Mouse (Mus musculus) layer of hippocampus, postnatal 25 days (tissue): Measurements from ENCODE around the gene Arid1b. TPM values are rescaled to one million over a fixed set of nuclear protein-coding genes. Genes with fewer than 3 reads are reported as not detected.

Experiments used
- DNase-seq, 2 experiments: peaks; one replicate each; pipeline ENCODE4 v3.0.0; 2022; ENCODE audit warnings: mixed read lengths in 2 of 2, low spot score in 1 of 2; ENCODE audit errors: extremely low spot score in 1 of 2
- total RNA-seq, 2 experiments: library from RNA; stranded (reverse); gene quantifications; 2 replicates each; pipeline ENCODE4 v1.2.3; 2021

Gene Arid1b
- total RNA-seq, 2 experiments from 2014 or later, result 86.8 to 102 TPM

DNA sequence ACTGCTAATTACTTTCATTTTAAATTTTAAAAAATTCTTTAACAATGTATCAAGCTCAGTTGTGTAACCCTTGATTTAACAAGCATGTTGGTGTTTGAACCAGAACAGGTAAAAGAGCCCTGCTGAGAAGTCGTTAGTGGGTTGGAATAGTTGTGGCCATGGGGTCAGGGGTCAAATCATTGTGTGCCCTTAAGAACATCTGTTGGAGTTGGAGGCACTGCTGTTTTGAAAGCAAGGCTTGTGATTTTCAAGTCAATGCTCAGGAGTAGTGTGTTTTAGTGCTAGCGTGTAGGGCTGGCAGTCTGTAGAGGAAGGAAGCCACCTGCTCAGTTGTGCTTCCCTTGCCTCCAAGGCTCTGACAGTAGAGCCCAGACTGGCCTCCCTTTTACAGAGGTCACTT, 228.7 kb downstream of the Arid1b start:
- DNase-seq, result no peak

DNA sequence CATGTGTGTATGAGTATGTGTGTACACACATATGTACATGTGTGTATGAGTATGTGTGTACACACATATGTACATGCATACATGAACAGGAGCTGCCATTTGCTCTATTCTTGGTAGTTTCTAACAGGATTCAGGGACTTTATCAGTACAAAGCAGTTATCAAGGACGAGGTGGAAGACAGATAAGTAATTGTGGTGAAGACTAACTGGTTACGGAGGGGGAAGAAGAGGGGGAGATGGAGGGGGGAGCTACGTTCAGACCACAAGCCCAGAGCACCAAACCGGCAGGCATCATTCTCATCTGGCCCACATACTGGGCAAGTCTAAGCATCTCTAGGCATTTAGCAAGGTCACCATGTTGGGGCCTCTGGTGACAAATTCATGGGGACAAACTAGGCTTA, 230.8 kb downstream of the Arid1b start:
- no peak for DNase-seq

DNA sequence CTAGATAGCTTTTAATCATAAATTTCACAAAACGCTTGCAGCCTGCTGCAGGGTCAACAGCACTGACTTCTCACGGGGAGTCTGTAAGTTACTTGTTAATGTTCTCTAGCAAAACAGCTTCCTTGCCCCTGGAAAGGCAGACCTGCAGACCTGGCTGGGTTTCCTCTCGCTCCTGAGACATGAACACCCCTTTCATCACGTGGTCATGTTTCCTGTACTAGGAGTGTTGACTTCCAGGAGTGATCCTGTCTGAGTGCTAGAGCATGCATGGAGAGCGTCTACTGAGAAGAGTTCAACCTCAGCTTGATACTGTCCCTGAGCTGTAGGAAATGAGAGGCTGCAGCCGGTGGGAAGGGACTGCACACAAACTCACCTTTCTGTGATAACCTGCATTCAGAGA, 233.0 kb downstream of the Arid1b start:
- no peak for DNase-seq

DNA sequence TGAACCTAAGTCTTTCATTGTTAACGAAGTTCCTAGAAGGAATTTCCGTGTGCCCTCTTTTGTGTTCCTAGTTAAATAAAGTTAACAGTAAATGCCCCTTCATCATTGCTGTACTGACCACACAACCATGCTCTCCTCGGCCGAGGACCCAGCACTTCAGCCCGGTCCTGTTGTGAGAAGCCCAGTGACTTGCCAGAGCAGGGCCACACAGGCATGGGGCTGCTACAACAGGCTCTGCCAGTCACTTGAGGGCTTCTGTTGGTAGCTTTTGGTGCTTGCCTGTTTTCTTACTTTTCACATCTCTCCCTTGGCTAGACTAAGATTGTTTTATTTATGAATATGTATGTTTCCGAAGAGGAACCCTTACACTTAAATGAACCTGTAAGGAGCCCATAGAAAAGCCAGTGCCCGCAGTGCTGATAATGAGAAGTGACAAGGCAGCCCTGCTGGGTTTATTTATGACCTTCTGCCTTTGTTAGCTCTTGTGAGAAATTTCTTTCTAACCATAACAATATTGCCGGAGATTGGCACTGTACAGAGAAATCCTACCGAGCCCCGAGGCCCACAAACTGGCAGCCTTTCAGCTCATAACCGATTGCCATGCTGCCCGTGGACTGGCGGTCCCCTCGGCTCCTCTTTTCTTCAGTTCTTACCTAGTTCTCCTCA, 234.0 kb downstream of the Arid1b start:
- no peak for DNase-seq

DNA sequence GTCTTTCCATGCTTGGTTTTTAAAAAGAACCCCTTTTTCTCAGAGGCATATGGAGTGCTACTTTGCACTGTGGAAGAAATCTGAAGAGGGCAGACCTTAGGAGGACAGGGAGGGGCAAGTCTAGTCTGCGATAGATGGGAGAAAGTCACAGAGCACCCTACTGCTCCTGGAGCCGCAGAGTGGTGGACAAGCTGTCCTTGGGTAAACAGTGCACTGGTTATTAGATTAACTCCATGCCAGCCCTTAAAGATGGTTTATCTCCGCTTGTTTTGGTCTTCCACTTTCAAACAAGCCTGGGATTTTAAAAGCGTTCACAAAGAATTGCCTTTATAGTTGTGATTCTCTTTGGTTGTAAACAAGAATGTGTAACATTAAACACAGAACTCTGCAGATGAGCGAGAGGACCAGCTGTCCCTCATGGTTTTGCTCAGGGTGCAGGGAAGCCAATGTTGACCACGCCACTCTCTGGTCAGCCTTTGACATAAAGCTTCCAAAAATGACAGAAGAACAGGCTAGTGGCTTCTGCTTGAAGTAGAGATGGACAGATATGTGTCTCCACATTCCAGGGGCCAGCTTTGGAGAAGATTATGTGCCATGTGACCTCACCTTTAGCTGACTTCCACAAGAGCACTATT, 234.6 kb downstream of the Arid1b start:
- no peak for DNase-seq

DNA sequence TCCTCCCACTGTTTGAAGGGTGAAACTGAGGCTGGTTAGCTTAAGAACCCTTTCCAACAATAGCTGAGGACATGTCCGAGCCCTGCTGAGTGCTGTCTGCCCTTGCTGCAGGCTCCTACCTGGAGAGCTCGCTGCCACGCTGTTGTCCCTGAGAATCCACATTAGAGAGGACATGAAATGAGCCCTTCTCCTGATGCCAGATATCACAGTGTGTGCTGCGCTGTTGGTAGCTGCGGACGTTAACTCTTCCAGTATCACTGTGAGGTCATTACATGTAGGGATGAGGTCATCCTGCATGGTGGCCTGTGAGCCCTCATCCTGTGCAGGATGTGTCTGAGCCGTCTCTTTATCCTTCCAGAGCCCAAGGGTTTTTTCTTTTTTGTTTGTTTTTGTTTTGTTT, 235.9 kb downstream of the Arid1b start:
- DNase-seq, result no peak

DNA sequence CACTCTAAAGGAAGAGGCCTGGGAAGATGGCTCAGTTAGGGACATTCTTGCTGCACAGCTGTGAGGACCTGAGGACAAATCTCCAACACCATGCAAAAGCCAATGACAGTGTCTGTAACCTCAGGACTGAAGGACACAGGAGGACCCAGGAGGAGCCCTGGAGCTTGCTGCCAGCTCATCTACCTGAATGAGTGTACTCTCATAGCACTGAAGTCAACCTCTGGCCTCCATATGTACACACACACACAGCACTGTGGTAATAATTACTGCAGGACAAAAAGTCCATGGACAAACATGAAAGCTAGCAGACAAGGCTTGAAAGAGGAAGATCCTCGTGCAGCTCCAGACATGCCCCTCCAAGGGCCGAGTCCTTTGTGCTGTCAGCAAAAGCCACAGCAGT, 238.0 kb downstream of the Arid1b start:
- no peak for DNase-seq

DNA sequence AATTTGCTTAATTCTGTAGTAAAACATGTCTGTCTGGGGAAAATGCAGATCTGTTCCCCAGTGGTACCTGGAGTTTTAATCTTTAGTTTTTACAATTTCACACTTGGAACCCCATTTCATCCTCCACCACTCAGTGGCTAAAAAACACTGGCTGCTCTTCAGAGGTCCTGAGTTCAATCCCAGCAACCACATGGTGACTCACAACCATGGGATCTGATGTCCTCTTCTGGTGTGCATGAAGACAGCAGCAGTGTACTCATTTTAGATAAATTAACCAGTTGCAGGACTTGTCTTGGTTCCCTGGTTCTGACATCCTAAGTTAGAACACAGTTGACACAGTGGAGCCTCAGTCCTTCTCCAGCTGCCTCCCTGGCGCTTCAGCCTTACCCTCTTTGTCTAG, 239.9 kb downstream of the Arid1b start:
- no peak for DNase-seq

DNA sequence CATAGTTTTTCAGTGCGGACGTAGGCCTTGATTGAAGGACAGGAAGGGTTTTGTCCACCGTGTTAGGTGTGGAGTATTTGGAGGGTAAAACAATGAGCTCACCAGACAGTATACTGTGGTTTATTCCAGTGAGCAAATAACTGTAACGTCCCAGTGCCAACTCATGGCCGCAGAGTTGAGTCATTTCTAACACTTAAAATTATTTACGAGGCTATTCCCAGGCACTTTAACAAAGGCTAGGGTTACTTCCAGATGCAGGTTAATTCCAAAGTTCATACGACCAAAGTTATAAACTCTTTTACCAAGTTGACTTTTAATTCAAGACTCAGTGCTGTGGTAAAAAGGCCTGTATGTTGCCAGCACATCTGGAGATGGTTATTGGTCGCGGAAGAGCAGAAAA, 240.9 kb downstream of the Arid1b start:
- DNase-seq, result no peak

DNA sequence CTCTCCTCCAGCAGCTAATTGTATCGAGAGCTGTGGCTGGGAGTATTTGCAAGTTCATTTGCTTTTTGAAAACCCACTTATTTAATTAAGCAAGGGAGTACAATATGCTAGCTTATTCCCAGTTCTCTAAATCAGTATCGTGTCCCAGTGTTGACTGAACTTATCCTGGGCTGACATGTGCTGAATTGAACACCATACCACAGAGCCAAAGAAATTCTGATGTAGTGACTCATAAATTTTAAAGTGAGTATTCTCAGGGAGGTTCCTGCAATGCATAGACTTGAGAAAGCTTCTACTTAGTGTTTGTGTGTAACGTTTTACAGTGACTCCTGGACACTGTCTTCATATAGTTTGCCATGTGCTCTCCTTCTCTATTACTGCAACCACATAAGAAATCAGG, 243.6 kb downstream of the Arid1b start:
- DNase-seq, result no peak

DNA sequence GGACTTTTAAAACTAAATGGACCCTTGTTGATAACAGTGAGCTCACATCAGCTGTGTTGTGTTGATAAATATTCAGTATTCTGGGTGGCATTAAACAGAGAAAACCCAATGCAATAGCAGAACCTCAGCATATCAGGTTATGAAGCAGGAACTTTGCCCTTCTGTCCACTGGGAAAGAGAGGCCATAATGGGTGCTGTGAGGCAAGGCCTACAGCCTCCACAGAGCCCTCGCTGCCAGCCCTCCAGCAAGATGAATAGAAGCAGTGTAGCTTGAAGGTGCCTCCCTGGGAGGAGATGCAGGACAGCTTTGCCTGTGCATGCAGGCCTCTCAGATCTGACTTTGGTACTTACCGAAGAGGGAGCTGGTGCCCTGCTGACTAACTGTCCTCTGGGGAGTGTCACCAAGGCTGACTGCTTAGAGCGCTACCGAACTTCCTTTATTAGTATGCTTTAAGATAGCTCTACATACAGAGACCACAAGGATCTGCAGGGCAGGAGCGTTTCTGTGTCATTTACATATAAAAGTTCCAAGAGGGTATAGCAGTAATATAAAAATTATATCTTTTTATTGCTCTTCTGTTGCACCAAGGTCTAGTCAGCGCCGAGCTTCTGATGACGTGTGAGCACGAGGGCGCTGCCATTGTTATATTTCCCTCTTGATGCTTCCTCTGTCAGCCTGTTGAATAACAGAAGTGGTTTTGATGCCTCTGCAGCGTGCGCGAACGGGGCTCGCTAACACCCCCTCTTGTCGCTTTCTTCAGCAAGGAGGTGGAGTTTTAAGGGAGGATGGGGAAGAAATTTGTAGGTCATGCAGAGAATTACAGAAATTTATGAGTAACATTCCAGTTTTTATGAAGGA, 244.5 kb downstream of the Arid1b start:
- no peak for DNase-seq

DNA sequence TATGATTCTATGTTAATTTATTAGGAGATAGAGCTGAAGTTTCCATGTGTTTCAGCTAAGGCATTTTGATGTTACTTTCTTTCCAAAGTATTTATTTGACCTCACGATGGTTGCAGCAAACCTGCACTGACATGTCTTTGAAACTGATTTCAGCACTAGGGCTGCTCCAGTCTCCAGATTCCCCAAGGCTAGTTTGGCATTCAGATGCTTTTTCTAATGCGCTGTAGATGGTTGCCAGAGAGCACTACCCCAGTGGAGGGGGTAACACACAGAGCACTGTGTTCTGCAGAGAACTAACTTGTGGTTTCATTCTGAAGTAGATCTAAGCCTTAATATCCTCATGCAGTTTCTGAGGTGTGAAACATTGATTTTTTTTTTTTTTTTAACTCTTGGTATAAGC, 250.4 kb downstream of the Arid1b start:
- DNase-seq, result no peak

DNA sequence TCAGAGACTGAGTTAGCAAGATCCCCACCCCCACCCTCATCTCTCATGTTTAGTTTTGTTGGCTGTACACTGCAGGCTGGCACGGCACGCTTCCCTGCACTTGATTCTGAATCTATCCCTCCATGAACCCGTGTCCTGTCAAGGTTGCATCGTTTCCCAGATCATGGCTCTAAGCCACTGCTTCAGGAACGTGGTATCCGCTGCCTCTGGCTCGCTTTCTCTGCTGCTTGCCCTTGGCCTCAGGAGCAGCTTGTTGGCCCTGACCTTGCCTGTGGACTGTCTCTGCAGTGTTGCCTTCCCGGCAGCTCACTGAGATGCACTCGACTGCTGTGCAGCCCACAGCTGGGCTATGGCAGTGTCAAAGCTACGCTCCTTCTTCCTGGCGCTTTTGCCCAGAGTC, 252.6 kb downstream of the Arid1b start:
- no peak for DNase-seq

DNA sequence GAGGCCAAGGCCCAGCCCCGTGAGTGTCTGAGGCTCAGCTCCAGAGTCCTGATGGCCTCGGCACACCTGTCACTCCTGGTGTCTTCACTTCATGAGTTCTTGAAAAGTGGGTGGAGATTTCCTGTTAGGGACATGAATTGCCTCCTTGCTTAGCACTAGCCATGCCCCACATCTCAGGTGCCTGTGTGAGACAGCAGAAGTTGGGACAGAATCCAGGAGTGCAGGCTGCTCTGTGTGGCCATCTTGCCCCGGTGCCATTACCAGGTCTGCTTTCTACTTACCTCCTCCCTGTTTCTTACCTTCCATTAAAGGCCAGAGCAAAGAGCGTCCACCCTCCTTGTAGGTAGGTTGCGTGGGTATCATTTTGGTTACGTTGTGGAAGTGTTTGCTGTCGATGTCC, 253.1 kb downstream of the Arid1b start:
- DNase-seq, result no peak

DNA sequence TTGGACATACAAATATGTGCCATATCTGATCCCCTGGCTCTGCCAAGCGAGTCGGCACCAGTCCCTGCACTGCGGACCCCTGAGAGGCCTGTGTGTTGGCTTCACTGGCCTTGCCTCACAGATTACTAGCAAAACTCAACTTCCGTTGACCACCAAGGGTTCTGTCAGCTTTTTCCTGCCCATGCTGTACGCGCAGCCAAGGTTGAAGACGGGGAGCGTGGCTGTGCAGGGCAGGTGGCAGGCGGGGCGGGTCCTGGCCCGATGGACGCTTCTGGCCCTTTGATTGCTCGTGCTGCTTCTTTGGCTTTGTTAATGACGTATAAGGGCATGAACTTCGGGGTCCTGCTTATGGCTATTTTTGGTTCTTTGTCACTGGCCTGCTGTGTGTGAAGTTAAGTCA, 253.6 kb downstream of the Arid1b start:
- DNase-seq, result no peak

DNA sequence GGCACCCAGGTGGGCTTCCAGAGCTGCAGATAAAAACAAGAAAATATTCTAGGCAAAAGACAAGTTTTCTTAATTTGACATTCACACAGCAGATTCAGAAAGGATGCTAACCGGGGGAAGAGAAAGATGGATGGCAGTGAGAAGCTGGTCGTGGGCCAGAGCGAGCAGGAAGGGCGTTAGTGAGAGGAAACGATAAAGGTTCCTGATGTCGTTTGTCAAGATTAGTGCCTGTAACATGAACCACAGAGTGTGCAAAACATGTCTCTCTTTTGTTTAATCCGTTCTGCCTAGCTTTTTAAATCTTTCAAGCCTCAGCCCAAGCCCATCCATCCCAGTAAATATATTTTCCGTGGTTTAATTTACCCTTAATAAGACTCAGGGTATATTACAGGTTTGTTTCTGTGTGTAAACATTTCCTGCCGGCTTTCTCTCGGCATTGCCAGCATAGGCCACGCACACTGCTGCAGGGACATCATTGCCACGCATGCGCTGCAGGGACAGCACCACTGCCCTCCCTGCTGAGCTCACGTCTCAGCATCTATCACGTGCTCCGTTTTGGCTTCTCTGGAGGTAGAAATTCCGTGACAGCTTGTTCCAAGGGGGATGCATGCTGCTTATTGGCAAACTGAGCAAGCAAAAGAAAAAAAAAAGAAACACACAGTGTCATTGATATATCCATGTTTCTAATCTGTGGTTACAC, 255.0 kb downstream of the Arid1b start:
- DNase-seq, result peak in 1 of 2 experiments; percentile 46

DNA sequence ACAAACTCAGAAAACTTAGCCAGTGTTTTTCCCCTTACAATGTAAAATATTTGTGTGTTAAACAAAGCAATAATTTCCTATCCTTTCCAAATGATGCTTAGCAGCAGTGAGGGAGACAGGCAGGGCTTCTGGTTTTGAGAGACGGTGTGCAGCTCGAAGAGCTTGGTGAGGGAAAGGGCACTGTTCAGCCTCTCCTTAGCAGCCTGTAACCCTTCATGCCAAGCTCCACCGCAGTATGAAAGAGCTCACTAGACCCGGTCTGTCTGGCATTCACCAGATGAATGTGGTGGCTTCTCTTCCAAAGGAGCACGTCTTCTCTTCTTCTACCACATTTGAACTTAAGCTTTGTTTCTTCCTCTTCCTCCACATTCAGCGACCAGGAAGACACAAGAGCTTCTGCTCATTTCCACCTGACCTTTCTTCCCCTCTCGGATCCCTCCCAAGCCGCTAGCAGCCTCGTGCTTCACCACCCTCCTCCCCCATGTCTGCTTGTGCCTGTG, 255.6 kb downstream of the Arid1b start:
- DNase-seq, result no peak

DNA sequence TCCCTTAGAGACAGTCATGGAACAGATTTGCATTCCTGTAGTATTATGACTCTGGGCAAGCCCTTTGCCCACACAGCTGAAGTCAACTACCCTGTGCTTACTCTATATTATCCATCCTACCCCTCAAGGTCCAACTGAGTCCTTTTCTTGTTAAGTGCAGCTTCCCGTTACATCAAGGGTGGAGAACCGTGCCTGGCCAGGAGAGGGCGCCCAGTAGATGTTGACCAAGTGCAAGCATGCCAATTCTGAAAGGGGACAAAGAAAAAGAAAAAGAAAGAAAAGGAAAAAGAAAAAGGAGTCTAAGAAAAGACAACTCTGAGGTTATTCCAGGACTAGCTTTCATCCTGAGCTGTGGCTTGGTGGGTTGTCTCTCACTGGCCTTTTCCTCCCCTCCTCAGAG, 258.3 kb downstream of the Arid1b start:
- peak; percentile 59 to 91 for DNase-seq

DNA sequence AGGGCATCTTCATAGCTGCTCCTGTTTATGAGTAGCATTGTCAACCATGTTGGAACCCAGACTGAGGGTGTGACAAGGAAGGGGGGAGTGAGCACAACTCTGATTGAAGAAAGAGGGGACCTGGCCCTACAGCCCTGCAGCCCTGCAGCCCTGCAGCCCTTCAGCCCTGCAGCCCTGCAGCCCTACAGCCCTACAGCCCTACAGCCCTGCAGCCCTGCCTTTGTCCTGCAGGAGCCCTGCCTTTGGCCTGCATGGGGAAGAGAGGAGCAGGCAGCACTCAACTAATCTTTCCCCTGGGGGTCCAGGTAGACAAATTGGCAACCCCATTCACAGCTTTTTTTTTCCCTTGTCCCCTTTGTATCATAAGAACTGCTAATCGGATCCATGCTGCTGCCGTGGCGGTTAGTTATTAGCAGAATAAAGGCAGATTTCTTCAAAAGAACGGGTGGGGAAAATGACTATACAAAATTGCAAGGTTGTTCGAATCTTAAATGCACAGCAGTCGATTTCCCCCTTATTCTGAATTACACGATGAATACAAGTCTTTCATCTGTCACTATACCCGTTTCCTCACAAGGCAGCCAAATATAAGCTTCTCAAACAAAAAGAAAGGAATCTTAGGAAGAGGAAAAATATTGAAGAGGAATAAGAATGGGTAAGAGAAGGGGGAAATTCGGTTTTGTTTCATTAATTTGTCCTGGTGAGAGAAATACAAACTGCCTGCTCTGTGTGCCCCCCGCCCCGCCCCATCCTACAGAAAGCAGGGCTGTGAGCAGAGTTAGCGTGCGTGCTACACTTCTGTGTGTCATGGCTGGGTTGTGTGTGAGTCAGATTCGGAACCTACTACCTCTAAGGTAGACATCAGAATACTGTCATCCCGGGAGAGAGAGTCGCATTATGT, 260.8 kb downstream of the Arid1b start:
- no peak for DNase-seq

DNA sequence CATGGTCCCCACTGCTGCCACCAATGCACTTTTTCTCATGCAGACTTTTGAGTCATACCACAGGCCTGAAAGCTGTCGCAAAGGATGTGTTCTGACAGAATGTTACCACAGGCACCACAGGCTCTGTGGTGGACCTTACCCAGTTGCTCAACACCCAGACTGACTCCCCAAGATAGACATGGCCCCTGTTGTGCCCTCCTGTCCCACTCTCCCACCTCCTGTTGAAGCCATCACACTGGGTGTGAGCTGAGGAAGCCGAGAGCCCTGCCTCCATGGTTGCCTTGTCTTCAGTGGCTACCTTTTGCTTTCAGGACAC, 261.4 kb downstream of the Arid1b start:
- DNase-seq, result no peak
